Mouse (Mus musculus) kidney, embryonic 15.5 days (tissue): ENCODE results near the gene Tmtc1. TPM values are rescaled to one million over a fixed set of nuclear protein-coding genes. Genes with fewer than 3 reads are reported as not detected.
A peak's percentile ranks its signal among the peaks of the same experiment; 100 is the strongest.

Source experiments
- ATAC-seq: fragments of 200-750 bp; cut with Nextera tagmentation; replicated peaks from 2 replicates; pipeline ENCODE4 v1.8.0; 2017; ENCODE audit warnings: moderate TSS enrichment; ENCODE audit not compliant: low FRiP score
- H3K27ac ChIP-seq: fragments of 300-500 bp; sonication (generic); 2 replicates; pipeline ENCODE4 v1.5.1; 2015; ENCODE audit warnings: mild to moderate bottlenecking, inconsistent platforms
- H3K27me3 ChIP-seq: fragments of 300-500 bp; sonication (generic); 2 replicates; pipeline ENCODE4 v1.6.1; 2015; ENCODE audit warnings: inconsistent platforms
- H3K36me3 ChIP-seq: fragments of 300-500 bp; sonication (generic); 2 replicates; pipeline ENCODE4 v1.6.1; 2015; ENCODE audit warnings: inconsistent platforms
- H3K4me1 ChIP-seq: fragments of 300-500 bp; sonication (generic); 2 replicates; pipeline ENCODE4 v1.6.1; 2015; ENCODE audit warnings: inconsistent platforms
- H3K4me2 ChIP-seq: fragments of 300-500 bp; sonication (generic); 2 replicates; pipeline ENCODE4 v1.6.1; 2015; ENCODE audit warnings: moderate library complexity, mild to moderate bottlenecking, inconsistent platforms
- H3K4me3 ChIP-seq: fragments of 300-500 bp; sonication (generic); replicated peaks from 2 replicates; pipeline ENCODE4 v1.5.1; 2015; ENCODE audit warnings: mild to moderate bottlenecking, inconsistent platforms
- H3K9ac ChIP-seq: fragments of 300-500 bp; sonication (generic); 2 replicates; pipeline ENCODE4 v1.6.1; 2015; ENCODE audit warnings: mild to moderate bottlenecking, inconsistent platforms
- H3K9me3 ChIP-seq: fragments of 300-500 bp; sonication (generic); replicated peaks from 2 replicates; pipeline ENCODE4 v1.6.1; 2016; ENCODE audit warnings: inconsistent platforms
- WGBS: fragments of 180-500 bp; shearing (Covaris S2); methylation state at CpG from one replicate; pipeline ENCODE4 v1.1.7; 2015; ENCODE audit warnings: mixed read lengths; 5-methylcytosine and 5-hydroxymethylcytosine counted together
- polyA plus RNA-seq: library from polyadenylated mRNA; unstranded; fragments of >200 nt; fragmentation: Nextera tagmentation; extraction: Ambion mirVana; gene quantifications from 2 replicates; pipeline ENCODE4 v1.2.1, GENCODE M21; 2015

Gene Tmtc1
- polyA plus RNA-seq, 1 experiment from 2014 or later, result 2.0 TPM

- peak overlapping the region; percentile 77 for H3K27ac ChIP-seq
- ATAC-seq, result peak; percentile 71
- H3K4me3 ChIP-seq, result no peak overlapping the region
- H3K4me1 ChIP-seq, result peaks cover 21% of the 10 kb centered on the region
- H3K9ac ChIP-seq, result no peak overlapping the region
- H3K9me3 ChIP-seq, result no peaks in the 10 kb centered on the region
- WGBS, result 28% methylated on average over 4 of the region's 4 CpGs
- H3K36me3 ChIP-seq, result no peaks in the 10 kb centered on the region
- no peaks in the 10 kb centered on the region for H3K27me3 ChIP-seq
- no peak overlapping the region for H3K4me2 ChIP-seq
These were observed 53.4 kb downstream of the Tmtc1 start for GRCm38 (mm10) chr6:148390630-148391276.

GRCm38 (mm10) chr6:148387990-148388389 is 56.2 kb downstream of the Tmtc1 start:
- ATAC-seq, result no peak
- WGBS, result 38% methylated on average over 1 of the region's 1 CpGs
- no peak overlapping the region for H3K9ac ChIP-seq
- H3K9me3 ChIP-seq, result no peaks in the 10 kb centered on the region
- no peaks in the 10 kb centered on the region for H3K36me3 ChIP-seq
- H3K27me3 ChIP-seq, result no peaks in the 10 kb centered on the region
- H3K4me1 ChIP-seq, result peaks cover 19% of the 10 kb centered on the region
- H3K27ac ChIP-seq, result 0 out of 2 replicates have a peak overlapping the region, but pooled peaks have one; percentile 16
- H3K4me2 ChIP-seq, result no peak overlapping the region
- no peak overlapping the region for H3K4me3 ChIP-seq

- H3K27ac ChIP-seq, result no peak overlapping the region
- H3K4me2 ChIP-seq, result no peak overlapping the region
- no peaks in the 10 kb centered on the region for H3K9me3 ChIP-seq
- no peaks in the 10 kb centered on the region for H3K27me3 ChIP-seq
- no peaks in the 10 kb centered on the region for H3K36me3 ChIP-seq
- H3K4me3 ChIP-seq, result no peak overlapping the region
- 78% methylated on average over 6 of the region's 6 CpGs for WGBS
- no peak overlapping the region for H3K9ac ChIP-seq
- ATAC-seq, result no peak
- 0 out of 2 replicates have a peak, but pooled peaks cover 5% of the 10 kb centered on the region for H3K4me1 ChIP-seq
These were observed 59.9 kb downstream of the Tmtc1 start for GRCm38 (mm10) chr6:148384111-148384895.

- no peak overlapping the region for H3K27ac ChIP-seq
- no peak overlapping the region for H3K4me3 ChIP-seq
- no peak for ATAC-seq
- H3K36me3 ChIP-seq, result no peaks in the 10 kb centered on the region
- no peaks in the 10 kb centered on the region for H3K9me3 ChIP-seq
- no peak overlapping the region for H3K9ac ChIP-seq
- no peak overlapping the region for H3K4me2 ChIP-seq
- no peaks in the 10 kb centered on the region for H3K27me3 ChIP-seq
- H3K4me1 ChIP-seq, result no peaks in the 10 kb centered on the region
- 72% methylated on average over 9 of the region's 9 CpGs for WGBS
These were observed 62.9 kb downstream of the Tmtc1 start for GRCm38 (mm10) chr6:148381163-148381782.

- ATAC-seq, result no peak
- Histone ChIP-seq H3K4me2 (no peak overlapping the region), H3K9ac (no peak overlapping the region), H3K4me1 (no peaks in the 10 kb centered on the region), H3K9me3 (no peaks in the 10 kb centered on the region), H3K4me3 (no peak overlapping the region), H3K27me3 (no peaks in the 10 kb centered on the region), H3K36me3 (no peaks in the 10 kb centered on the region), H3K27ac (no peak overlapping the region)
- WGBS, result 64% methylated on average over 3 of the region's 3 CpGs
These were observed 68.5 kb downstream of the Tmtc1 start for GRCm38 (mm10) chr6:148375618-148376209.

- Histone ChIP-seq H3K9me3 (no peaks in the 10 kb centered on the region), H3K4me3 (no peak overlapping the region), H3K9ac (no peak overlapping the region), H3K27me3 (no peaks in the 10 kb centered on the region), H3K4me2 (no peak overlapping the region), H3K4me1 (no peaks in the 10 kb centered on the region), H3K36me3 (no peaks in the 10 kb centered on the region), H3K27ac (no peak overlapping the region)
- WGBS, result 77% methylated on average over 3 of the region's 3 CpGs
- ATAC-seq, result no peak
These were observed 69.2 kb downstream of the Tmtc1 start for GRCm38 (mm10) chr6:148375015-148375414.

- H3K27me3 ChIP-seq, result no peaks in the 10 kb centered on the region
- H3K9me3 ChIP-seq, result no peaks in the 10 kb centered on the region
- 36% methylated on average over 2 of the region's 2 CpGs for WGBS
- no peaks in the 10 kb centered on the region for H3K4me1 ChIP-seq
- H3K36me3 ChIP-seq, result no peaks in the 10 kb centered on the region
- no peak for ATAC-seq
- no peak overlapping the region for H3K4me2 ChIP-seq
- no peak overlapping the region for H3K27ac ChIP-seq
- H3K4me3 ChIP-seq, result no peak overlapping the region
- no peak overlapping the region for H3K9ac ChIP-seq
These were observed 70.7 kb downstream of the Tmtc1 start for GRCm38 (mm10) chr6:148373444-148373843.

GRCm38 (mm10) chr6:148371223-148371622 is 73.0 kb downstream of the Tmtc1 start:
- H3K4me2 ChIP-seq, result no peak overlapping the region
- no peaks in the 10 kb centered on the region for H3K9me3 ChIP-seq
- no peak overlapping the region for H3K4me3 ChIP-seq
- peaks cover 13% of the 10 kb centered on the region for H3K4me1 ChIP-seq
- no peaks in the 10 kb centered on the region for H3K36me3 ChIP-seq
- H3K27me3 ChIP-seq, result no peaks in the 10 kb centered on the region
- H3K27ac ChIP-seq, result no peak overlapping the region
- no peak overlapping the region for H3K9ac ChIP-seq
- ATAC-seq, result no peak

- H3K9ac ChIP-seq, result no peak overlapping the region
- peak; percentile 74 for ATAC-seq
- peaks cover 18% of the 10 kb centered on the region for H3K4me1 ChIP-seq
- no peaks in the 10 kb centered on the region for H3K27me3 ChIP-seq
- H3K36me3 ChIP-seq, result no peaks in the 10 kb centered on the region
- peak overlapping the region; percentile 59 for H3K27ac ChIP-seq
- 11% methylated on average over 4 of the region's 4 CpGs for WGBS
- no peak overlapping the region for H3K4me2 ChIP-seq
- H3K9me3 ChIP-seq, result no peaks in the 10 kb centered on the region
- no peak overlapping the region for H3K4me3 ChIP-seq
These were observed 77.1 kb downstream of the Tmtc1 start for GRCm38 (mm10) chr6:148367094-148367539.

GRCm38 (mm10) chr6:148366629-148367028 is 77.6 kb downstream of the Tmtc1 start:
- Histone ChIP-seq H3K27ac (peak overlapping the region; percentile 59), H3K27me3 (no peaks in the 10 kb centered on the region), H3K9ac (no peak overlapping the region), H3K4me1 (peaks cover 18% of the 10 kb centered on the region), H3K36me3 (no peaks in the 10 kb centered on the region), H3K9me3 (no peaks in the 10 kb centered on the region), H3K4me2 (no peak overlapping the region), H3K4me3 (no peak overlapping the region)
- 62% methylated on average over 1 of the region's 1 CpGs for WGBS
- peak; percentile 55 for ATAC-seq

- Histone ChIP-seq H3K4me3 (no peak overlapping the region), H3K27me3 (no peaks in the 10 kb centered on the region), H3K4me1 (peaks cover 21% of the 10 kb centered on the region), H3K9me3 (no peaks in the 10 kb centered on the region), H3K36me3 (no peaks in the 10 kb centered on the region), H3K27ac (0 out of 2 replicates have a peak overlapping the region, but pooled peaks have one; percentile 56), H3K9ac (no peak overlapping the region), H3K4me2 (no peak overlapping the region)
- no peak for ATAC-seq
- 74% methylated on average over 1 of the region's 1 CpGs for WGBS
These were observed 81.0 kb downstream of the Tmtc1 start for GRCm38 (mm10) chr6:148363162-148363561.

GRCm38 (mm10) chr6:148362475-148362874 is 81.7 kb downstream of the Tmtc1 start:
- H3K27ac ChIP-seq, result peak overlapping the region; percentile 56
- peaks cover 3% of the 10 kb centered on the region; the same call in 1 of the 2 replicates for H3K36me3 ChIP-seq

More at GRCm38 (mm10) chr6:148362475-148362874, 81.7 kb downstream of the Tmtc1 start:
- Histone ChIP-seq H3K4me3 (no peak overlapping the region), H3K4me1 (peaks cover 19% of the 10 kb centered on the region), H3K4me2 (no peak overlapping the region), H3K27me3 (no peaks in the 10 kb centered on the region), H3K9me3 (no peaks in the 10 kb centered on the region; the same call in 1 of the 2 replicates), H3K9ac (no peak overlapping the region)
- WGBS, result 55% methylated on average over 3 of the region's 3 CpGs
- ATAC-seq, result no peak
